Mouse (Mus musculus): ENCODE results near the gene Mfap1b. TPM values are rescaled to one million over a fixed set of nuclear protein-coding genes. Genes with fewer than 3 reads are reported as not detected.

The Mfap1b gene
- polyA plus RNA-seq, 1 experiment from 2014 or later: 20.5 TPM

GRCm38 (mm10) chr2:121425890-121426289, 48.0 kb downstream of the Mfap1b start:
- Histone ChIP-seq H3K27ac (ENCODE audit: low read length) (no peak overlapping the region), H3K36me3 (ENCODE audit: control insufficient read depth, insufficient read depth) (peaks cover 30% of the 10 kb centered on the region), H3K4me3 (ENCODE audit: low read depth, low read length) (no peak overlapping the region), H3K9ac (ENCODE audit: low read depth, low read length) (no peak overlapping the region), H3K4me2 (ENCODE audit: low read depth, low read length) (no peak overlapping the region), H3K27me3 (ENCODE audit: control insufficient read depth, insufficient read depth, low read depth, low read length) (no peaks in the 10 kb centered on the region), H3K9me3 (replicated peaks; ENCODE audit: control insufficient read depth, low read length) (no peaks in the 10 kb centered on the region), H3K4me1 (ENCODE audit: control insufficient read depth, low read depth, low read length) (no peaks in the 10 kb centered on the region)
- ATAC-seq (ENCODE audit: low read depth): no peak
- WGBS (ENCODE audit: insufficient replicate concordance): 69% methylated on average over 2 of the region's 2 CpGs

GRCm38 (mm10) chr2:121423166-121423565, 50.7 kb downstream of the Mfap1b start:
- H3K4me1 ChIP-seq (ENCODE audit: control insufficient read depth, low read depth, low read length): no peaks in the 10 kb centered on the region
- WGBS (ENCODE audit: insufficient replicate concordance): 64% methylated on average over 2 of the region's 2 CpGs

GRCm38 (mm10) chr2:121418476-121418875, 55.4 kb downstream of the Mfap1b start:
- H3K27me3 ChIP-seq (ENCODE audit: control insufficient read depth, insufficient read depth, low read depth, low read length): no peaks in the 10 kb centered on the region
- no peak for ATAC-seq (ENCODE audit: low read depth)
- peaks cover 9% of the 10 kb centered on the region for H3K36me3 ChIP-seq (ENCODE audit: control insufficient read depth, insufficient read depth)
- no peak overlapping the region for H3K9ac ChIP-seq (ENCODE audit: low read depth, low read length)
- WGBS (ENCODE audit: insufficient replicate concordance): 83% methylated on average over 3 of the region's 3 CpGs
- H3K27ac ChIP-seq (ENCODE audit: low read length): no peak overlapping the region
- H3K4me3 ChIP-seq (ENCODE audit: low read depth, low read length): no peak overlapping the region
- H3K4me1 ChIP-seq (ENCODE audit: control insufficient read depth, low read depth, low read length): peaks cover 12% of the 10 kb centered on the region
- no peaks in the 10 kb centered on the region for H3K9me3 ChIP-seq (replicated peaks; ENCODE audit: control insufficient read depth, low read length)
- H3K4me2 ChIP-seq (ENCODE audit: low read depth, low read length): no peak overlapping the region

More at GRCm38 (mm10) chr2:121423166-121423565, 50.7 kb downstream of the Mfap1b start:
- Histone ChIP-seq H3K4me3 (ENCODE audit: low read depth, low read length) (no peak overlapping the region), H3K9me3 (replicated peaks; ENCODE audit: control insufficient read depth, low read length) (no peaks in the 10 kb centered on the region), H3K27ac (ENCODE audit: low read length) (no peak overlapping the region), H3K36me3 (ENCODE audit: control insufficient read depth, insufficient read depth) (peaks cover 15% of the 10 kb centered on the region), H3K27me3 (ENCODE audit: control insufficient read depth, insufficient read depth, low read depth, low read length) (no peaks in the 10 kb centered on the region), H3K9ac (ENCODE audit: low read depth, low read length) (no peak overlapping the region), H3K4me2 (ENCODE audit: low read depth, low read length) (no peak overlapping the region)
- no peak for ATAC-seq (ENCODE audit: low read depth)

GRCm38 (mm10) chr2:121416356-121416755, 57.5 kb downstream of the Mfap1b start:
- H3K4me3 ChIP-seq (ENCODE audit: low read depth, low read length): no peak overlapping the region
- H3K4me1 ChIP-seq (ENCODE audit: control insufficient read depth, low read depth, low read length): peaks cover 18% of the 10 kb centered on the region

GRCm38 (mm10) chr2:121415591-121415990, 58.3 kb downstream of the Mfap1b start:
- Histone ChIP-seq H3K4me1 (ENCODE audit: control insufficient read depth, low read depth, low read length) (peaks cover 18% of the 10 kb centered on the region), H3K4me2 (ENCODE audit: low read depth, low read length) (peak overlapping the region; percentile 66; the same call in 1 of the 2 replicates), H3K27me3 (ENCODE audit: control insufficient read depth, insufficient read depth, low read depth, low read length) (no peaks in the 10 kb centered on the region), H3K9me3 (replicated peaks; ENCODE audit: control insufficient read depth, low read length) (no peaks in the 10 kb centered on the region), H3K9ac (ENCODE audit: low read depth, low read length) (no peak overlapping the region), H3K36me3 (ENCODE audit: control insufficient read depth, insufficient read depth) (no peaks in the 10 kb centered on the region; the same call in 1 of the 2 replicates), H3K4me3 (ENCODE audit: low read depth, low read length) (peak overlapping the region; percentile 35; the same call in 1 of the 2 replicates), H3K27ac (ENCODE audit: low read length) (no peak overlapping the region)
- 63% methylated on average over 3 of the region's 3 CpGs for WGBS (ENCODE audit: insufficient replicate concordance)
- ATAC-seq (ENCODE audit: low read depth): no peak

More at GRCm38 (mm10) chr2:121416356-121416755, 57.5 kb downstream of the Mfap1b start:
- no peaks in the 10 kb centered on the region for H3K27me3 ChIP-seq (ENCODE audit: control insufficient read depth, insufficient read depth, low read depth, low read length)
- H3K36me3 ChIP-seq (ENCODE audit: control insufficient read depth, insufficient read depth): peaks cover under 1% of the 10 kb centered on the region; the same call in 1 of the 2 replicates
- no peaks in the 10 kb centered on the region for H3K9me3 ChIP-seq (replicated peaks; ENCODE audit: control insufficient read depth, low read length)
- no peak overlapping the region for H3K9ac ChIP-seq (ENCODE audit: low read depth, low read length)
- H3K4me2 ChIP-seq (ENCODE audit: low read depth, low read length): no peak overlapping the region
- WGBS (ENCODE audit: insufficient replicate concordance): 81% methylated on average over 6 of the region's 6 CpGs
- H3K27ac ChIP-seq (ENCODE audit: low read length): no peak overlapping the region
- no peak for ATAC-seq (ENCODE audit: low read depth)

- 23% methylated on average over 3 of the region's 3 CpGs for WGBS (ENCODE audit: insufficient replicate concordance)
- Histone ChIP-seq H3K36me3 (ENCODE audit: control insufficient read depth, insufficient read depth) (no peaks in the 10 kb centered on the region; the same call in 1 of the 2 replicates), H3K9ac (ENCODE audit: low read depth, low read length) (no peak overlapping the region; the same call in 1 of the 2 replicates), H3K4me2 (ENCODE audit: low read depth, low read length) (peak overlapping the region; percentile 66), H3K4me1 (ENCODE audit: control insufficient read depth, low read depth, low read length) (peaks cover 18% of the 10 kb centered on the region), H3K27me3 (ENCODE audit: control insufficient read depth, insufficient read depth, low read depth, low read length) (no peaks in the 10 kb centered on the region), H3K27ac (ENCODE audit: low read length) (no peak overlapping the region), H3K4me3 (ENCODE audit: low read depth, low read length) (peak overlapping the region; percentile 35), H3K9me3 (replicated peaks; ENCODE audit: control insufficient read depth, low read length) (no peaks in the 10 kb centered on the region)
- no peak for ATAC-seq (ENCODE audit: low read depth)
Measured at GRCm38 (mm10) chr2:121415103-121415502, 58.8 kb downstream of the Mfap1b start.

- ATAC-seq (ENCODE audit: low read depth): peak; percentile 58
- WGBS (ENCODE audit: insufficient replicate concordance): 0% methylated on average over 32 of the region's 32 CpGs
- Histone ChIP-seq H3K4me2 (ENCODE audit: low read depth, low read length) (peak overlapping the region; percentile 66), H3K9me3 (replicated peaks; ENCODE audit: control insufficient read depth, low read length) (no peaks in the 10 kb centered on the region), H3K27me3 (ENCODE audit: control insufficient read depth, insufficient read depth, low read depth, low read length) (no peaks in the 10 kb centered on the region), H3K36me3 (ENCODE audit: control insufficient read depth, insufficient read depth) (no peaks in the 10 kb centered on the region; the same call in 1 of the 2 replicates), H3K9ac (ENCODE audit: low read depth, low read length) (peak overlapping the region; percentile 97), H3K4me1 (ENCODE audit: control insufficient read depth, low read depth, low read length) (peaks cover 18% of the 10 kb centered on the region), H3K4me3 (ENCODE audit: low read depth, low read length) (peak overlapping the region; percentile 95), H3K27ac (ENCODE audit: low read length) (peak overlapping the region; percentile 93)
Measured at GRCm38 (mm10) chr2:121414139-121414685, 59.7 kb downstream of the Mfap1b start.

- Histone ChIP-seq H3K36me3 (ENCODE audit: control insufficient read depth, insufficient read depth) (no peaks in the 10 kb centered on the region; the same call in 1 of the 2 replicates), H3K4me1 (ENCODE audit: control insufficient read depth, low read depth, low read length) (peaks cover 18% of the 10 kb centered on the region), H3K9me3 (replicated peaks; ENCODE audit: control insufficient read depth, low read length) (no peaks in the 10 kb centered on the region), H3K4me2 (ENCODE audit: low read depth, low read length) (peak within 1 kb of the TSS; percentile 85), H3K9ac (ENCODE audit: low read depth, low read length) (peak within 1 kb of the TSS; percentile 97), H3K4me3 (ENCODE audit: low read depth, low read length) (peak within 1 kb of the TSS; percentile 95), H3K27ac (ENCODE audit: low read length) (peak within 1 kb of the TSS; percentile 93), H3K27me3 (ENCODE audit: control insufficient read depth, insufficient read depth, low read depth, low read length) (no peaks in the 10 kb centered on the region)
- ATAC-seq (ENCODE audit: low read depth): peak; percentile 98
- under 1% methylated on average over 68 of the region's 68 CpGs for WGBS (ENCODE audit: insufficient replicate concordance)
Measured at GRCm38 (mm10) chr2:121413387-121414042, 60.4 kb downstream of the Mfap1b start, which contains the start of the genes Pdia3 and Catsper2. TSS of gene Pdia3 (plus strand) at chr2:121413775. TSS of gene Catsper2 (minus strand) at chr2:121413792.

GRCm38 (mm10) chr2:121412843-121413386, 61.0 kb downstream of the Mfap1b start:
- H3K4me3 ChIP-seq (ENCODE audit: low read depth, low read length): peak overlapping the region; percentile 95
- H3K27me3 ChIP-seq (ENCODE audit: control insufficient read depth, insufficient read depth, low read depth, low read length): no peaks in the 10 kb centered on the region
- ATAC-seq (ENCODE audit: low read depth): no peak
- no peaks in the 10 kb centered on the region for H3K36me3 ChIP-seq (ENCODE audit: control insufficient read depth, insufficient read depth)
- WGBS (ENCODE audit: insufficient replicate concordance): under 1% methylated on average over 4 of the region's 4 CpGs
- H3K9me3 ChIP-seq (replicated peaks; ENCODE audit: control insufficient read depth, low read length): no peaks in the 10 kb centered on the region
- peaks cover 18% of the 10 kb centered on the region for H3K4me1 ChIP-seq (ENCODE audit: control insufficient read depth, low read depth, low read length)
- H3K9ac ChIP-seq (ENCODE audit: low read depth, low read length): peak overlapping the region; percentile 91
- H3K4me2 ChIP-seq (ENCODE audit: low read depth, low read length): peak overlapping the region; percentile 85
- H3K27ac ChIP-seq (ENCODE audit: low read length): peak overlapping the region; percentile 87

Measured in liver, embryonic 16.5 days (tissue).